Mouse (Mus musculus) C2C12 (cell line): ENCODE measurements around the gene 4933400A11Rik.

Experiments used
- CTCF ChIP-seq: IDR thresholded peaks from one replicate; pipeline ENCODE4 v1.5.1; 2011; ENCODE audit not compliant: control insufficient read depth, insufficient read depth, insufficient read length
- FOSL1 ChIP-seq: IDR thresholded peaks from one replicate; pipeline ENCODE4 v1.8.0; 2011; ENCODE audit warnings: mild to moderate bottlenecking, low read length; ENCODE audit not compliant: poor library complexity, insufficient read depth, severe bottlenecking
- MAX ChIP-seq: IDR thresholded peaks from one replicate; pipeline ENCODE4 v1.6.1; 2011; ENCODE audit warnings: mild to moderate bottlenecking, control low read depth

GRCm38 (mm10) chrX:169779535-169779934, at the start of gene 4933400A11Rik:
- no peak for TF ChIP-seq MAX
- TF ChIP-seq CTCF: no peak
- TF ChIP-seq FOSL1: no peak
